Mouse (Mus musculus) MEL (cell line): Measurements from ENCODE around the gene Rab3a.

ENCODE experiments used
- CTCF ChIP-seq, 3 experiments: IDR thresholded peaks in 2 of 3; conservative IDR thresholded peaks in 1 of 3; 2 replicates each; pipeline ENCODE4 v1.5.1; 2011 to 2012; ENCODE audit warnings: low read length in 3 of 3, low read depth in 2 of 3, mild to moderate bottlenecking in 2 of 3, improper control_type of control experiment in 1 of 3, inconsistent platforms in 1 of 3, mixed read lengths in 1 of 3, moderate library complexity in 1 of 3; ENCODE audit not compliant: control insufficient read depth in 1 of 3, insufficient read depth in 1 of 3, poor library complexity in 1 of 3, severe bottlenecking in 1 of 3
- EP300 ChIP-seq, 2 experiments: IDR thresholded peaks; 2 replicates each; pipeline ENCODE4 v1.6.1; 2011; ENCODE audit warnings: improper control_type of control experiment in 2 of 2, low read length in 2 of 2, low read depth in 1 of 2, mild to moderate bottlenecking in 1 of 2
- GABPA ChIP-seq: IDR thresholded peaks from 2 replicates; pipeline ENCODE4 v1.6.1; 2012; ENCODE audit warnings: low read depth, mild to moderate bottlenecking, inconsistent platforms, low read length, improper control_type of control experiment, moderate library complexity
- MXI1 ChIP-seq: IDR thresholded peaks from 2 replicates; pipeline ENCODE4 v1.6.1; 2011; ENCODE audit warnings: mild to moderate bottlenecking, low read depth, low read length, improper control_type of control experiment
- RAD21 ChIP-seq: IDR thresholded peaks from 2 replicates; pipeline ENCODE4 v1.6.1; 2011; ENCODE audit warnings: mild to moderate bottlenecking, low read depth, low read length, improper control_type of control experiment
- TAL1 ChIP-seq: IDR thresholded peaks from 2 replicates; pipeline ENCODE4 v1.6.1; 2012; ENCODE audit warnings: mild to moderate bottlenecking, inconsistent platforms, low read length, moderate library complexity, mixed read lengths
- TCF12 ChIP-seq: IDR thresholded peaks from 2 replicates; pipeline ENCODE4 v1.6.1; 2014; ENCODE audit warnings: low read depth, mild to moderate bottlenecking, inconsistent platforms, low read length, improper control_type of control experiment, moderate library complexity
- USF1 ChIP-seq: IDR thresholded peaks from 2 replicates; pipeline ENCODE4 v1.6.1; 2014; ENCODE audit warnings: low read depth, mild to moderate bottlenecking, inconsistent platforms, low read length, improper control_type of control experiment, moderate library complexity
- ZMIZ1 ChIP-seq: IDR thresholded peaks from 2 replicates; pipeline ENCODE4 v1.6.1; 2012; ENCODE audit warnings: low read depth, mild to moderate bottlenecking, inconsistent platforms, low read length, improper control_type of control experiment, moderate library complexity

DNA sequence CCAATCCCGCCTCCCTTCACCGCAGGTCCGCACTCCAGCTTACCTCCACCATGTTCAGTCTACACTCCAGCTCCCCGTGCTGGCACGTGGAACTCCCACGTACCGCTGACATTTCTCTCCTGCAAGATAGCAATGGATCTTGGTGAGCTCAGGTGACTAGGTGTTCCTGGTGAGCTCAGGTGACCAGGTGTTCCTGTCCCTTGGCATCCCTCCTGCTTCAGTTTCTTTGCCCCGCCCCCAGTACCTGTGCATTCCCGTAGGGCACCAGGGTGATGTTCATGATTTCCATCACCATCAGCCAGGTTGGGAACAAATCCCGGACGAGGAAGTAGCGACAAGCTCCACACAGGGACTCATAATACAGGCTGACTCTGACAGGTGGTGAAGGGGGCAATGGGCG is 10.2 kb downstream of the Rab3a start:
- no peak for TF ChIP-seq EP300 (IDR thresholded peaks at IDR 0.05; ENCODE audit: low read depth in 1 of 2, low read length in 2 of 2)
- no peak for TF ChIP-seq USF1
- TF ChIP-seq TCF12: no peak
- TF ChIP-seq TAL1: no peak
- no peak for TF ChIP-seq CTCF (IDR thresholded peaks at IDR 0.05 in 2 of 3, conservative IDR thresholded peaks at IDR 0.05 in 1 of 3; ENCODE audit: control insufficient read depth in 1 of 3, insufficient read depth in 1 of 3, low read depth in 2 of 3, low read length in 3 of 3, poor library complexity in 1 of 3, severe bottlenecking in 1 of 3)
- no peak for TF ChIP-seq RAD21
- TF ChIP-seq MXI1: no peak
- no peak for TF ChIP-seq GABPA
- no peak for TF ChIP-seq ZMIZ1
